Mouse (Mus musculus): Measurements from ENCODE around the gene Eme1.
"Not testable (repeated sequence)": the region's sequence is repeated elsewhere in the genome, so short reads cannot be mapped to it uniquely, and the experiment has no call there.

The Eme1 gene

DNA sequence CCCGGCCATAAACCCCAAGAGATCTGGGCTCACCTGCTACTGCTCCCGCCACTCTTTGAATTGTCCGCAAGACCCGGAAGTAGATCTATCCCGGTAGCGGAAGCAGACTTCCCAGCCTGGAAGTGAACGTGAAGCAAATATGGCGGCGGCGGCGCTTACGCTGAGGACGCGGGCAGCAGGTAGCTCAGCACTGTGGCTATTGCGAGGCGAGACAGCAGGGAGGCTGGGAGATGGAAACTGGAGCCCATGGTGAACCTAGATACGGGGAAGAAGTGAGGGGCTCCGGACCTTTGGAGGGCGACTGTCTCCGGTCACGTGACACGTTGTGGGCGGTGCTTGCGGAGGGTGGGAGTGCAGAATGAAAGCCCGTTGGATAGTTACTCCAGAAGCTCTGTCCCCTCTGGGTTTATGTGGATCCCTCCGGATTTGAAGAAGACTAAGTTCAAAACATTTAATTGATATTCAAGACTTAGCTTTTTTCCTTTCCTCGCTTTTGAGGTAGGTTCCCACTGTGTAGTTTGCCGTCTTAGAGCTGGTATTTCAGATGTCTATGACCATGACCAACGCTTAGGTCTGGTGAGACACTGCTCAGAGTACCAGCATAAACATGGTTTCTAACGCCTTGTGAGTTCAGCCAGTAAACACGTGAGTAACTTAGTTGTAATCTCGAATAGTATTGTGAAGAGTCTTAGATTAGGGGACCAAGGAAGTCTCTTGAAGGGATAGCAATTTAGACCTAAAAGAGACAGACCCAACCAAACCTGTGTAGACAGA, at the start of gene Eme1, which contains the start of gene Mrpl27:
TSS of gene Eme1 (minus strand) at position 302 of the 774 bp plus-strand sequence.
TSS of gene Mrpl27 (plus strand) at position 105 of the 774 bp plus-strand sequence.
- DNase-seq (ENCODE audit: low spot score in 2 of 2) = peak; percentile 92 to 94

DNA sequence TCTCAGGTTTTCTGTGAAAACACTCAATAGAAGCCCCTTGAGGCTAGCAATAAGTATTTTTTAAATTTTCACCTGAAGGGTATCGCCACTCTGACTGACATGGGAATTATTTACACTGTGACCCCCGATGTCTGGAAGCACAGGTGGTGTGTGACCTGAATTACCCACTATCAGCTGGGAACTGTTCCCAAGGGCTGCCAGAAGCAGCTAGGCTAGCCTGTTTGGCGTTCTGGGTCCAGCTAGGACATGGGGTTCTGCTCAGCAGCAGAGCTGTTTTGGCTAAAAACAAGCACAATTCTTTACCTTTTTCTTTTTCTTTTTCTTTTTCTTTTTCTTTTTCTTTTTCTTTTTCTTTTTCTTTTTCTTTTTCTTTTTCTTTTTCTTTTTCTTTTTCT, 48.4 kb upstream of the Eme1 start:
- DNase-seq (ENCODE audit: low spot score in 2 of 2) = no peak

DNA sequence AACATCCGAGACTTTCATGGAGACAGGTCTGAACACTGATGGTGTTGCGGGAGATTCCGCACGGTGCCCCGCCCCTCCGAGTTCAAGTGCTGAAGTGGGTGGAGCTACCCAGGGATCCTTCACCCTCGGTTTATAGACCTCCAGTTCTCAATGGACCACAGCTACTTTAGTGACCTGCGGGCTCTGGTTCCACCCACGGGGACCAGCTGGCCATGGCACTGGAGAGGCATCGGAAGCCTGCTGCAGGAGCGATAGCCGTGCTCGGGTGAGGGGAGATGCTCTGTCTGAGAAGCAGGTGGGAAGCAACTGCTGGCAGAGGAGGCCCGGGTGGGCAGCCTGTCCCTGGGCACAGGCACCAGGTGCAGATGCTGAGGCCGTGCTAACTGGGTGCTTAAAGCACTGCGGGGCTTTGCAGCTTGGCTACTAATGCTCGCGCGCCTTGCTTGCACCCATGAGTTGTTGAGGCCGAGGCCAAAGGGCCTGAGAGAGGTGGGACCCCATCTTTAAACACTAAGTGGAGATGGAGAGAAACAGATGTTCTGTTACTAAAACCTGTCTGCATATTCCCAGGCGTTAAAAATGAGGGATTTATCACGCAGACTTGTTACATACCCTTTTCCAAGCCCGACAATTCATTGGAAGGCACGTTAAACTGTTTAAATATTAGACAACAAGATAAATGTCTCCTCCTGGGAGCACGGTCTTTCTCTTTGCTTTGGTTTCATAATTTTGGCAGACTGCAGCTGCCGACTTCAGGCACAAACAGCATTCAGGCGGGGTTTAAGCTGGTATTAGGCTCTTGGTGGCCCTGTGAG, 47.8 kb upstream of the Eme1 start:
- no peak for DNase-seq (ENCODE audit: low spot score in 2 of 2)

- no peak for DNase-seq (ENCODE audit: low spot score in 2 of 2)
These were observed 45.6 kb upstream of the Eme1 start for GRCm38 (mm10) chr11:94699399-94699798.

GRCm38 (mm10) chr11:94697703-94698464, 44.1 kb upstream of the Eme1 start:
- no peak for DNase-seq (ENCODE audit: low spot score in 2 of 2)

GRCm38 (mm10) chr11:94697140-94697539, 43.4 kb upstream of the Eme1 start:
- DNase-seq (ENCODE audit: low spot score in 2 of 2) = no peak

DNA sequence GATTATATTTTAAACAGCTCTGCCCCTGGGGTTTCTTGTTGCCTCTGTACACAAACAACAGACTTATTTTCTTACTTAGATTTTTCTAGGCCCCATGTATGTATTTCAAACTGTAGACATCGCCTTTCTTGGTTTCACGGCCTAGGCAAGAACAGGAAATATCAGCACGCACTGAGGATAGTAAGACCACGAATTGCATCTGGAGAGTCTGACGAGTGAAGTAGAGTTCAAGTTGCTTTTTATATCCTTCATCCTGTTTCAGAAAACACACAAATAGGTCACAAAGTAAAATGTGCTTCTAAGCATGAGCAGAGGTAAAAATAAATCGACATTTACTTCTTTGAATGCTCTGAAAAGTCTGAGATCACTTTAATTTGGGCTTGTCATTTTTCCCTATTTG, 41.7 kb upstream of the Eme1 start:
- DNase-seq (ENCODE audit: low spot score in 2 of 2) = no peak

GRCm38 (mm10) chr11:94692502-94692901, 38.7 kb upstream of the Eme1 start:
- not testable (repeated sequence) for DNase-seq (ENCODE audit: low spot score in 2 of 2)

DNA sequence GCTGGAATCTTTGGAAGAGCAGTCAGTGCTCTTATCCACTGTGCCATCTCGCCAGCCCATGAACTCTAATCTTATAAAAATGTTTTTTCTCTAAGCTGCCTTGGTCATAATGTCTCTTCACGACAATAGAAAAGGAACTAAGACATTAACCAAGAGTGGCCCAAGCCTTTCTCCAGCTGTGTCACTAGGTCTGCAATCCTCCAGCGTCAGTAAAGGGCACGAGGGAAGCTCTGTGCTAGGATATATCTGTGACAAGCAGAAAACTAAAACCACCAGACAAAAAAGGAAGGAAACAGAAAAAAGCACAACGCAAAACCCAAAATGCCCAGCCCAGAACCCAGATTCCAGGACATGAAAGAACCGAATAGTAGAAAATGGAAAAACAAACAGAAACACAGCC, 33.4 kb upstream of the Eme1 start:
- no peak for DNase-seq (ENCODE audit: low spot score in 2 of 2)

DNA sequence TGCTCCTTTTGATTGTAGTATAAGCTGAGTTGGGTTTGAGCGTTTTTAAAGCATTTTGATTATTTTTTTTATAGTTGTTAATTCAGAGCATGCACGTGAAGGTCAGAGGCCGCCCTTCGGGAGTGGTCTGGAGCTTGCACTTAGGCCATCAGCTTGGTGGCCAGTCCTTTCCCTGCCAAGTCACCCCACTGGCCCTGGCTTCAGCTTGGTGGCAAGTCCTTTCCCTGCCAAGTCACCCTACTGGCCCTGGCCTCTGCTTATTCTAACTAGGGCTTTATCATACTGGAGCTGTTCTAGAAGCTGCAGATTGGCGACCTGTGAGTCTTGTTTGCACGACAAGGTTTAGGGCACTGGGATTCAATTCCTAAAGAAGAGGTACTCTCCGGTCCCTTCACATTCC, 28.7 kb upstream of the Eme1 start:
- no peak for DNase-seq (ENCODE audit: low spot score in 2 of 2)

GRCm38 (mm10) chr11:94681640-94682039, 27.9 kb upstream of the Eme1 start:
- DNase-seq (ENCODE audit: low spot score in 2 of 2) = no peak

- no peak for DNase-seq (ENCODE audit: low spot score in 2 of 2)
These were observed 26.9 kb upstream of the Eme1 start for GRCm38 (mm10) chr11:94680639-94681038.

DNA sequence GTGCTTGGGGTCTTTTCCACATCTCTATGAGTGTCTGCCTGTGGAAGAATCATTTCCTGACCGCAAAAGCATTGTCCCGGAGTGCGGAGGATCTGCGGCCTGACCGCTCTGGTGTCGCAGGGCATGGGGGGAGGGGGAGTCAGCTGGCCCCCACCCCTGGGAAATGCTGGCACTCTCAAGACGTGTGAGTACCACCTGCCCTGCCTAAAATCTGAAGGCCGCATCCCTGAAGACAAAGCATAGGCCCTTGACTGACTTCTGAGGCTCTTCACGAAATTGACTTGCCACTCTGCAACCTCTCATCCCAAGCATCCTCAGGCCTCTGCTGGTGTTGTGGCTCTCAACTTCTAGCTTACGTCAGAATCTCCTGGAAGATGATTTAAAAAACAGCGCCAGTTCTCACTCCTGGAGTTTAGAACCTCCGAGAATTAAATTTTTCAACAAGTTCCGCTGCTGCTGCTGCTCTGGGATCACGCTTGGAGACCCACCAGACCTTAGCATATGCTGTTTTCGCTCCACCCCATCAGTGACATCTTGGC, 23.9 kb upstream of the Eme1 start:
- no peak for DNase-seq (ENCODE audit: low spot score in 2 of 2)

- DNase-seq (ENCODE audit: low spot score in 2 of 2) = peak; percentile 73 to 91
These were observed 23.2 kb upstream of the Eme1 start, which contains the start of gene Xylt2 for GRCm38 (mm10) chr11:94676754-94677606. Gene Xylt2, minus strand, starts transcription at chr11:94677515.

DNA sequence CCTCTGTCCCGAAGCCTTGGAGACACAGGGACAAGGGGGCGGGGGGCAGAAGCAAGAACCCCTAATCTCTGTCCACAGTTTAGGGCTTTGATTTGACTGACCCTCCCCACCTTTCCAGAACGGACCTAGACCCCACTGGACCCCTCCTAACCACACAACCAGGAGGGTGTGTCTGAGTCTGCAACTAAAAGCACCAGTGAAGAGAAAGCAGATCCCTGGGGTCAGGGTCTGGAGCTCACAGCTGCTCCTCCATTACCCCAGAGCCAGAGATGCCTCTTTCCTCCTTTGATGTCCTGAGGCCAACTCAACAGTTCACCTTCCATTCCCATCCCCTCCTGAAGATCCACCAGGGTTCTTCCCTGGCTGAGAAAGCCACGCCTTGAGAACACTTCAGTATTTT, 22.5 kb upstream of the Eme1 start:
- DNase-seq (ENCODE audit: low spot score in 2 of 2) = no peak

GRCm38 (mm10) chr11:94675446-94675845, 21.7 kb upstream of the Eme1 start:
- DNase-seq (ENCODE audit: low spot score in 2 of 2) = no peak

- DNase-seq (ENCODE audit: low spot score in 2 of 2) = no peak
These were observed 21.2 kb upstream of the Eme1 start for GRCm38 (mm10) chr11:94674984-94675383.

DNA sequence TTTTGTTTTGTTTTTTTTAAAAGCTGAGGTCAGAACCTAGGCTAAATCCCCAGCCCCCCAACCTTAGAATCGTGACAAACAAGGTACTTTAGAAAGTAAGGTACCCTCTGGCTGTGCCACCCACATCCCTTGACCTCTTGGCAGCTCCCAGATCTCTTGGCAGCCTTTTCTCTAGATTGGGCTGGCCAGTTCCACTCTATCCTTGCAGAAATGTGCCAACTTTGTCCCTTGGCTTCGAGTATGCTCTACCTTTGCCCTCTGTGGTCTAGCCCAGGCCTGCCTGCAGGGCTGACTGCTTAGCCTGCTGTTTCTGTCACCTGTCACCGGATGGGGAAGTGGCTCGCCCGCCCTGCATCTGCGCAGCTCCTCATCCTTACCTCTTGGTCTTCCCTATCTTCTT, 11.5 kb upstream of the Eme1 start:
- no peak for DNase-seq (ENCODE audit: low spot score in 2 of 2)

- DNase-seq (ENCODE audit: low spot score in 2 of 2) = no peak
These were observed 7.6 kb upstream of the Eme1 start for GRCm38 (mm10) chr11:94661344-94661743.

- no peak for DNase-seq (ENCODE audit: low spot score in 2 of 2)
These were observed 791 bp downstream of the Eme1 start for GRCm38 (mm10) chr11:94652973-94653372.

DNA sequence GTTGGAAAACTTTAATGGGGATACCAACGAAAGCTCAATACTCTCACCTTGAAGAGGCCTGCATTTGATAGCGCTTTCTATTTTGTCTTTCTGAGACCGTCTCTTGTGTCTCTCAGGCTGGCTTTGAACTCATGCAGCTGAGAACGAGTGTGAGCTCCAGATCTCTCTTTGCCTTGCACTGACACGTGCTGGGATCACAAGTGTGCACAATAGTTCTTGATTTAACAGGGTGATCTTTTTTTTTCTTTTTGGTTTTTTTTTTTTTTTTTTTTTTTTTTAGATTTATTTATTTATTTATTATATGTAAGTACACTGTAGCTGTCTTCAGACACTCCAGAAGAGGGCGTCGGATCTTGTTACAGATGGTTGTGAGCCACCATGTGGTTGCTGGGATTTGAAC, 2.5 kb downstream of the Eme1 start:
- DNase-seq (ENCODE audit: low spot score in 2 of 2) = not testable (repeated sequence)
